ENCODE assay signal across 9 mouse cellular contexts in genomic region chr5:151135965-151136364, GRCm38 (mm10).
DNase-seq lines count a peak whose midpoint lies in the region; ATAC-seq and TF ChIP-seq lines count a peak whose summit lies in the region.
"Had no signal": no experiment of that assay in that cellular context is flagged by ENCODE, and none has a peak within 500 bp of the region (broad histone marks: within the 10 kb centered on the region; RNA-seq: fewer than 3 reads in every experiment).

No protein-coding gene starts in this region.

- no peak for DNase-seq in gastrocnemius, adult 2 months
- no peak for DNase-seq in gastrocnemius, postnatal 36 days
- DNase-seq in lung, postnatal 0 days (ENCODE audit: low spot score) = no peak
- no peak for DNase-seq in lung, postnatal 36 days
- peak; percentile 45 for DNase-seq in limb, embryonic 11.5 days (ENCODE audit: low spot score)
- no peak for DNase-seq in adrenal gland, adult 18-20 months (ENCODE audit: low spot score in 2 of 2)
- no peak for DNase-seq in forebrain, embryonic 10.5 days (ENCODE audit: extremely low spot score, low spot score)
- DNase-seq: layer of hippocampus, adult 9-11 months had no signal

- no peak overlapping the region for H3K9ac ChIP-seq in lung, postnatal 0 days (replicated peaks; ENCODE audit: low read depth)
- H3K9ac ChIP-seq in limb, embryonic 11.5 days (ENCODE audit: low read length) = 0 out of 2 replicates have a peak overlapping the region, but pooled peaks have one; percentile 9
- no peak overlapping the region for H3K9ac ChIP-seq in stomach, embryonic 16.5 days (ENCODE audit: low read length)

- peak overlapping the region; percentile 25; the same call in 1 of the 2 replicates for H3K27ac ChIP-seq in gastrocnemius, adult 2 months
- H3K27ac ChIP-seq in lung, postnatal 0 days (ENCODE audit: low read length) = peak overlapping the region; percentile 66
- peak overlapping the region; percentile 30; the same call in 1 of the 2 replicates for H3K27ac ChIP-seq in limb, embryonic 11.5 days (replicated peaks; ENCODE audit: low read depth, low read length)
- H3K27ac ChIP-seq in stomach, embryonic 16.5 days (ENCODE audit: low read length) = peak overlapping the region; percentile 52
- H3K27ac ChIP-seq in forebrain, embryonic 10.5 days = no peak overlapping the region

- no peak overlapping the region for H3K4me3 ChIP-seq in gastrocnemius, adult 2 months
- no peak overlapping the region for H3K4me3 ChIP-seq in lung, postnatal 0 days (ENCODE audit: low read depth, low read length)
- H3K4me3 ChIP-seq in limb, embryonic 11.5 days (ENCODE audit: low read depth, low read length) = no peak overlapping the region
- no peak overlapping the region for H3K4me3 ChIP-seq in stomach, embryonic 16.5 days (replicated peaks; ENCODE audit: low read length)
- no peak overlapping the region for H3K4me3 ChIP-seq in forebrain, embryonic 10.5 days

- H3K4me1 ChIP-seq in lung, postnatal 0 days (ENCODE audit: insufficient read depth, low read depth, low read length) = peaks cover 13% of the 10 kb centered on the region; the same call in 1 of the 2 replicates
- H3K4me1 ChIP-seq in limb, embryonic 11.5 days (ENCODE audit: control insufficient read depth, insufficient read depth, low read length) = peaks cover 10% of the 10 kb centered on the region
- peaks cover 11% of the 10 kb centered on the region; the same call in 1 of the 2 replicates for H3K4me1 ChIP-seq in stomach, embryonic 16.5 days (ENCODE audit: control insufficient read depth, insufficient read depth, low read length)
- H3K4me1 ChIP-seq in forebrain, embryonic 10.5 days = no peaks in the 10 kb centered on the region

- no peaks in the 10 kb centered on the region for H3K9me3 ChIP-seq in lung, postnatal 0 days (ENCODE audit: low read length)
- no peaks in the 10 kb centered on the region for H3K9me3 ChIP-seq in limb, embryonic 11.5 days (ENCODE audit: control insufficient read depth, low read length)
- H3K9me3 ChIP-seq in stomach, embryonic 16.5 days (replicated peaks; ENCODE audit: control insufficient read depth, low read length) = no peaks in the 10 kb centered on the region
- no peaks in the 10 kb centered on the region for H3K9me3 ChIP-seq in forebrain, embryonic 10.5 days

- H3K27me3 ChIP-seq in lung, postnatal 0 days (replicated peaks; ENCODE audit: insufficient read depth, low read length) = no peaks in the 10 kb centered on the region
- H3K27me3 ChIP-seq in limb, embryonic 11.5 days (ENCODE audit: control insufficient read depth, insufficient read depth, low read length) = no peaks in the 10 kb centered on the region
- no peaks in the 10 kb centered on the region for H3K27me3 ChIP-seq in stomach, embryonic 16.5 days (ENCODE audit: control insufficient read depth, insufficient read depth, low read length)
- H3K27me3 ChIP-seq in forebrain, embryonic 10.5 days (ENCODE audit: poor library complexity, severe bottlenecking) = no peaks in the 10 kb centered on the region

- TF ChIP-seq EP300 in lung, postnatal 0 days (IDR thresholded peaks at IDR 0.05) = no peak

- no peaks in the 10 kb centered on the region for H3K36me3 ChIP-seq in lung, postnatal 0 days (ENCODE audit: insufficient read depth, low read length)
- no peaks in the 10 kb centered on the region for H3K36me3 ChIP-seq in limb, embryonic 11.5 days (ENCODE audit: control insufficient read depth, insufficient read depth, low read length)
- H3K36me3 ChIP-seq in stomach, embryonic 16.5 days (ENCODE audit: control insufficient read depth, insufficient read depth, low read length) = no peaks in the 10 kb centered on the region
- no peaks in the 10 kb centered on the region for H3K36me3 ChIP-seq in forebrain, embryonic 10.5 days (replicated peaks)

- 42% methylated on average over 6 of the region's 6 CpGs for WGBS in lung, postnatal 0 days
- WGBS in limb, embryonic 11.5 days = 39% methylated on average over 6 of the region's 6 CpGs
- 19% methylated on average over 6 of the region's 6 CpGs for WGBS in stomach, embryonic 16.5 days
- 80% methylated on average over 6 of the region's 6 CpGs for WGBS in forebrain, embryonic 10.5 days

- H3K4me2 ChIP-seq in lung, postnatal 0 days (replicated peaks; ENCODE audit: low read depth, low read length) = no peak overlapping the region
- H3K4me2 ChIP-seq in limb, embryonic 11.5 days (ENCODE audit: low read depth, severe bottlenecking) = no peak overlapping the region
- no peak overlapping the region for H3K4me2 ChIP-seq in stomach, embryonic 16.5 days (ENCODE audit: low read depth, low read length)

- ATAC-seq in lung, postnatal 0 days = peak; percentile 18
- ATAC-seq in limb, embryonic 11.5 days (ENCODE audit: insufficient number of reproducible peaks, low FRiP score, low TSS enrichment, low read depth) = no peak; the same call in 1 of the 2 replicates
- peak; percentile 80 for ATAC-seq in stomach, embryonic 16.5 days (ENCODE audit: insufficient read depth, low FRiP score)

- no peak for TF ChIP-seq CTCF in gastrocnemius, adult 2 months (IDR thresholded peaks at IDR 0.05)
- TF ChIP-seq CTCF in lung, postnatal 0 days (IDR thresholded peaks at IDR 0.05) = no peak

- intact Hi-C loops in gastrocnemius, adult 2 months (cut with DNase I) = loop anchor here (10.0 kb wide), 1 partner anchor 221 kb away; no protein-coding TSS in a partner anchor
- intact Hi-C loops in gastrocnemius, postnatal 36 days (cut with DNase I) = no loop called here
